Mouse (Mus musculus) WW6 (cell line): ENCODE results near the gene Rfc1.
"Not testable (repeated sequence)": the region's sequence is repeated elsewhere in the genome, so short reads cannot be mapped to it uniquely, and the experiment has no call there.

Experiments
- DNase-seq: peaks from one replicate; pipeline ENCODE4 v3.0.0-alpha.2; 2013; ENCODE audit warnings: low read depth, low spot score

Rfc1 gene

GRCm38 (mm10) chr5:65300121-65300520, 35.3 kb downstream of the Rfc1 start:
- DNase-seq: peak; percentile 49

GRCm38 (mm10) chr5:65299623-65300022, 35.8 kb downstream of the Rfc1 start:
- DNase-seq: not testable (repeated sequence)

DNA sequence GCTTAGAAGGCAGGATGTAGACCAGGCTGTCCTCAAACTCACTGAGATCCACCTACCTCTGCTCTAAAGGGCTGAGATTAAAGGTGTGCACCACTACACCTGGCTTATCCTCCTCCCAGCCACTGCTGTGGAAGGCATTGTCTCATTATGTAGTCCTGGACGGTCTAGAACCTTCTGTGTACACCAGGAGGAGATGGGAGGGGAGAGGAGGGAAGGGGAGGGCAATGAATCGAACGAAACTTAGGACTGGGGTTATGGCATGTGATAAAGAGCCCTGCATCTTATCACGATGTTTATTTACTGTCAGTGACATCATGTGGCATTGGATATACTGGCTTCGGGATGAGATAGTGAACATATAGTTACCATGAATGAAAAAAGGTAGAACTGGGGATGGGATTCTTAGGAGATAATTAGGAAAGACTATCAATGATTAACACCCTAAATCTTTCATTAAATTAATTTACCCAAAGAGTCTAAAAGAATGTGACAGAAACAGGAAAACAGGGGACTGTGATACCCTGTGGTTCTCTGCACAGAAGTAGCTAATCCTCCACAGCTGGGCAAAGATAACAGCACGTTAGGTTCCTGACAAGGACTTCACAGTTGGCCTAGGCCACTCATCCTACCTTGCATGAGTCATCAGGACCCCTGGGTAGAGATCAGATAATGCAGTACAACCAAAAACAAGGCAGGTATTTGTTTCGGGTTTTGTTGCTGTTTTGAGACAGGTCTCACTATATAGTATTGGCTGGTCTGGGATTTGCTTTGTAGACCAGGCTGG, 37.1 kb downstream of the Rfc1 start:
- no peak for DNase-seq

- no peak for DNase-seq
These were observed 41.2 kb downstream of the Rfc1 start for GRCm38 (mm10) chr5:65294270-65294669.

GRCm38 (mm10) chr5:65293627-65294026, 41.8 kb downstream of the Rfc1 start:
- no peak for DNase-seq

DNA sequence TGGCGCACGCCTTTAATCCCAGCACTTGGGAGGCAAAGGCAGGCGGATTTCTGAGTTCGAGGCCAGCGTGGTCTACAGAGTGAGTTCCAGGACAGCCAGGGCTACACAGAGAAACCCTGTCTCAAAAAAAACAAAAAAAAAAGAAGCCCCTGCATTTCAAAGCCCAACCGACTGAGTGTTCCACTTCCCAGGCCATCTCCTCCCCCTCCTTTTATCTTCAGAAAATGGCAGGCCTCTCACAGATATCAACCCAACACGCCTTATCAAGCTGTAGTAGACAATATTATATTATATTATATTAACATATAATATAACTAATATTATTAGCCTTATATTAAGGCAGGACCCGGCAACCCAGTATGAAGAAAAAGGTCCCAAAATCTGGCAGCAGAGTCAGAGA, 46.5 kb downstream of the Rfc1 start:
- not testable (repeated sequence) for DNase-seq

- no peak for DNase-seq
These were observed 47.4 kb downstream of the Rfc1 start for GRCm38 (mm10) chr5:65287751-65288701.

DNA sequence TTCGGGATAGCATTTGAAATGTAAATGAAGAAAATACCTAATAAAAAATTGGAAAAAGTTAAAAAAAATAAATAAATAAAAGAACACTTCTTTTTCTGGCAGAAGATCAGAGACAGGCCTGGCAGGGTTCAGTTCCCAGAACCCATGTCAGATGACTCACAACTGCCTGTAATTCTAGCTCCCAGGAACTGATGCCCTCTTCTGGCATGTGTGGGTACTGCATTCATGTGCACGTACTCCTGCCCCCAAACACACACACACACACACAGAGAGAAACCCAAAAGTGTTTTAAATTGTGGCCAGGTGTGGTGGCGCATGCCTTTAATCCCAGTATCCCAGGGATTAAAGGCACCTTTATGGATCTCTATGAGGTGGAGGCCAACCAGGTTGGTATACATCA, 51.3 kb downstream of the Rfc1 start:
- peak; percentile 60 for DNase-seq

- DNase-seq: no peak
These were observed 54.3 kb downstream of the Rfc1 start for GRCm38 (mm10) chr5:65281216-65281615.

- no peak for DNase-seq
These were observed 56.3 kb downstream of the Rfc1 start for GRCm38 (mm10) chr5:65279133-65279651.

DNA sequence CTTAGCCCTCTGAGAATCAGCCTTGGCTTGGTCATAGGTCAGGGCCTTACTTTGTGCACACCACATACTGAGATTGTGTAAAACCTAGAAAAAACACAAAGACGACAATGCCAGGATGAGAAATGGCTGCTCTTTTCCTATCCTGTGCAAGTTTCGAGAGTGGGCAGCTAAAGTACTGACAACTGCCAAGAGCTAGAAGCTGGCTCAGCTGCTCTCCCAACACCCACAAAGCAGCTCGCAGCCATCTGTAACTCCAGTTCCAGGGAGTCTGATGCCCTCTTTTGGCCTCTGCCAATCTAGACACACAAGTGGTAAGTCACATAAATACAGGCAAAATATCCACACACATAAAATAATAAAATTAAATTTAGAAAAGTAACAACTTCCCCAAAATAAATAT, 61.5 kb downstream of the Rfc1 start:
- DNase-seq: no peak

DNA sequence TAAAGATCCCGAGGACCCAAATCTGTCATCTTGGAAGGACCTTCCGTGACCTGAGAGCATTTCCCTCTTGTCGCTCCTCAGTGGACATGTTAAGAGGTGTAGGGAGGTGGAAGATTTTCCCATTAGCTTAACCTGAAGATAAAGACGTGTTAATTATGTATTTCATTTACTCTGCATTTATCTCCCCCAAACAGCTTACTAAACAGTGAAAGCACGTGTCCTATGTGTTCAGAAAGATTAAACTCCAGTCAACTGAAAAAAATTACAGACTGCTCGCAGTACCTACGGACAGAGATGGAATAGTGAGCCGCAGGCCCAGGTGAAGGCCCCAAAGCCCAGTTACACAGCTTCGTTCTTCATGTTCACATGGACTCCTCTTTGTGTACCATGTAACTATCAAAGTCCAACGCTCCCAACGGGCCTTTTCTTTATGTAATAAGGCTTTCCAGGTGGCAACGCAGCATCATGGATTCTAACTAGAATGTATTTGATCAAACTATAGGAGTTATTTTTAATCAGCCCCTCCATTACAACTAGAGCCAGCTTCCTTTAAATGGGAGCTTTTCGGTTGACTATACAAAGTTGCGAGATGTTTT, 77.5 kb downstream of the Rfc1 start:
- DNase-seq: no peak

- DNase-seq: no peak
These were observed 85.2 kb downstream of the Rfc1 start for GRCm38 (mm10) chr5:65250185-65250855.

DNA sequence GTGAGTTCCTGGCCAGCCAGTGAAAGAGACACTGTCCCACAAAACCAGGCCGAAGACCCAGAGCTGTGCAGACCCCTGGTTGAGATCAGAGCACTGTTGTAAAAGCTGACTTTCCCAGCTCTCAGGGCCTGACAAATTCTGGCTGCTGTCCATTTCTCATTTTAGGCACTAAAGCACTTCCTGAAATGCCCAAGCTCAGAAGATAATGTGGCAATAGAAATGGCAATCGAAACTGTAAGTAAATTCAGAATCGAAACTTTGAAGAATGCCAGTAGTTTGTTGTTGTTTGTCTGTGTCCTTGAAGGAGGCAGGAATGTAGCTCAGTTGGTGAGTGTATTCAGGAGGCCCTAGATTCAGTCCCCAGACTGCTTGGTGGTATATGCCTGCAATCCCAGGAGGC, 88.2 kb downstream of the Rfc1 start:
- no peak for DNase-seq

DNA sequence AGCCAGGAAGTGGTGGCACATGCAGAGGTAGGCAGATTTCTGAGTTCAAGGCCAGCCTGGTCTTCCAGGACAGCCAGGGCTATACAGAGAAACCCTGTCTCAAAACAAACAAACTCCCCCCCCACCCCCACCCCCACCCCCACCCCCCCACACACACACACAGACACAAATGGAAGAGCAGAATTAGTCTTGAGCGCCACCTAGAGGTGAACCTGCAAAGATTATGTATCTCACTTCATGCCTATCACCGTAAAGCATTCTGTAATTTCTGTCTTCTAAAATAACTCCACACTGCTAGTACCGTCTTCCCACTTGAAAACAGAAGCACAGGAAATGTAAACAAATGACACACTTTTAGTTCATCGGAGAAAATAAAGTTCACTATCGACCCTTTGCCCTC, 92.7 kb downstream of the Rfc1 start:
- no peak for DNase-seq

DNA sequence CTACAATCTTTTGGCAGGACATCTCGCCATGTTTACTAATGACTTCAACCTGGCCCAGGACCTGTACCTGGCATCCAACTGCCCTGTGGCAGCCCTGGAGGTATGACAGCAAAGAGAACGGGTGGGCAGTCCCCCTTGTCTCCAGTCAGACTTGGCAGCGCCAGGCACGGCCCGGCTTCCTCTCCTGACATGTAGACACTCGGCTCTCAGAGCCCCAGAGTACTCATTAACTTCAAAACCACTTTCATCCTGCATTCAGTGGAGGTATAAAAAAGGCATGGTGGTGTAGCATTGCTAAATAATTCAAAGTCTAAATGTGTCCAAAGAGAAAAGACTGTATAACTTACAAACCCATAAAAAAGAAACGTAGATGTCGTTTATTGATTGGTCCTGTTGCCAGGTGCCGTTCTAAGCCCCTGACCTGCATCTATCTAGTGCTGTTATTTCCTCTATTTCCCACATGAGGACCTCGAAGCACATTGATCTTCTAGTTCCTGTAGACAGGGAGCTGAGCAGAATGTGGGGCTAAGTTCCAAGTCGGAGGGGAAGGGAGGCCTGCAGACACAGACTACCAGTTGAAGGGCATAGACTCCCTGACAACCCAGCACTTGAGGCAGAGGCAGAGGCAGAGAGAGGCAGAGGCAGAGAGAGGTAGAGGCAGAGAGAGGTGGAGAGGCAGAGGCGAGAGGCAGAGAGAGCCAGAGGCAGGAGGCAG, 104.0 kb downstream of the Rfc1 start:
- no peak for DNase-seq

GRCm38 (mm10) chr5:65224056-65224455, 111.4 kb downstream of the Rfc1 start:
- DNase-seq: no peak

GRCm38 (mm10) chr5:65221037-65221436, 114.4 kb downstream of the Rfc1 start:
- no peak for DNase-seq

DNA sequence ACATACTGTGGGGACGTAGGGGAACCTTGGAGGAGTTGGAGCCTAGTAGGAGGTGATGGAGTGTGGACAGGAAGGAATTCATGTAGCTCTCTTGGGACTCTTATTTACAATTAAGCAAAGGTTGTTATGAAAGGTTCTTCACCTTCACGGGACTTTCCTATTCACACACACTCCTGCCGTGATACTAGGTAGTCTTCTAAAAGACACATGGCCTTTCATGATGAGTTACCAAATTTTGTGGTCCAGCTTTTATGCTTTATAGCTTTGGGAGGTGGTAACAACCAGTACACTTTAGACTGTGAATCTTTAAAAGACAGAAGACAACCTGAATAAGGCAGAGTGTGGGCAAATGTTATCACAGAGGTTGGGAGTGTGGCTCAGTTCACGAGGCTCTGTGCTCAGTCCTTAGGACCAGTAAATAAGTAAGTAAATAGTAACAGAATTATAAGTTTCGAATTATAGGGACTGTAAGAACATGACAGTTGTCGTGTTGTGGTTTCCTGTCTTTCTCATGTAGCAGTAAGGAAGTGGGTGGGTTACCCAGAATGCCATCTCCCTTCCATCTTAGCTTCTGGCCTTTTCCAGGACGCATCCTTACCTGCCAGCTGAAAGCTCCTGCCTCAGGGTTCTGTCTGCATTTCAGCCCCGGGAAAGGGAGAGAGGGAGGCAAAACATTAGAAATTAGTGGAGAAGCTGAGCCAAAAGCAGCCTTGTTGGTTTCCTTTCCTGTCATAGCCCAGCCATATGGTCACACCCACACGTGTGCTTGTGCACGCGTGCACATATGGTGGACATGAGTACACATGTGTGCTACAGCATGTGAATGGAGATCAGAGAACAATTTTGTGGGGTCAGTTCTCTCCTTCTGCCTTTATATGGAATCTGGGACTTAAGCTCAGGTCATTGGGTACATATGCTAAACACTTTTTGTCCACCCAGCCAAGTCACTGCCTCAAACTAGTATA, 117.9 kb downstream of the Rfc1 start:
- no peak for DNase-seq

- no peak for DNase-seq
These were observed 122.1 kb downstream of the Rfc1 start for GRCm38 (mm10) chr5:65213321-65213720.
